Mouse (Mus musculus) brain, adult 2 months (tissue): ENCODE measurements at regions not wholly inside any gene's neighbourhood (a gene's known extent, or its start where the extent isn't known, plus 50 kb on each side); places are given as distances from the start of the nearest gene placed in this dataset.
A peak's percentile ranks its signal among the peaks of the same experiment; 100 is the strongest.

Experiments used
- DNase-seq: peaks from one replicate; pipeline ENCODE4 v3.0.0; 2011; ENCODE audit warnings: low read depth, low spot score

DNA sequence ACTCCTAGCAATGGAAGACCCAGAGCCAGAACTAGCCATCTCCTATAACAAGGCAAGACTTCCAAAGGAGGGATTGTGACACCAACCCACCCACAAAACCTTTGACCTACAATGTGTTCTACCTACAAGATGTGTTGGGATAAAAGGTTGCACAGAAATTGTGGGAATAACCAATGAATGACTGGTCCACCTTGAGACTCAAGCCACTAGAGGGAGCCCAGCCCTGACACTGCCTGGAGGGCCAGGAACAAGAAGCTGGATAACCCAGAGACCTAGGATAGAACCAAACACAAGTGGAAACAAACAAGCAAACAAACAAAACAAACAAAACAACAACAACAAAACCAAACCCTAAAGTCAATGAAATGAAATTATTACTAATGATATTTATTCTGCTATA, 288.8 kb downstream of the Dchs2 start:
- peak; percentile 17 for DNase-seq

DNA sequence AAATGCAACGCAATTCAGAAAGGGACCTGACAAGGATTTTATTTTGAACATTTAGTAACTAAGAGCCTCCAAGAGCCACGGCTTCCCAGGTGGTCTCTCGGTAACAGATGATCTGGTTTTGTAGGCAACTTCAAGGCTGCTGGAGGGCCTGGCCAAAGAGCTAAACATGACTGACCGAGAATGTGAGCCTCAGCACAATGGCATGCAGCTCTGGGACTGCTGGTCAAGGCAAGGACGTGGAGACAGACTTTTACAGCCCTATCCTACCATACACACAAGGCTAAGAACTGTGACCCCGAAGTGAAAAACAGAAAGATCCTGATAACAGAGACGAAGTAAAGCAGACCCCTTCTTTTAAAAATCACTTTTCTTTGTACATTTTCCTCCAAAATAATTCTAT, 296.5 kb downstream of the Dchs2 start:
- no peak for DNase-seq

DNA sequence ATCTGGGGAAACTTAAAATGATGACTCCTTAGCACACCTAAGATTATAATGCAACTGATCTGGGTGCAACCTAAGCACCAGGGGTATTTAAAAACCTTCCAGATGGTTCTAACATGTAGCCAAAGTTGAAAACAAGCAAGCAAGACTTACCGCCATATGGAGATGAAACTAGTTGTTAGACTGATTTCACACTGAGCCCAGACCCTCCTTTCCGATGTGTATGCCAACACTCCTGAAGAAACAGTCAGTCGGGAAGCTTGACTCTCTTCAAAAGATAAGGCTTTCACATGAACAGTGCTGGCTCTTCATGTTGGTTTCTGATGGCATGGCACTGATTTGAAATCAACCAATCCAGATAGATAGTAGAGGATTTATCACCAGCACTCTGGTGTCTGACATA, 301.6 kb downstream of the Dchs2 start:
- DNase-seq: peak; percentile 6

GRCm38 (mm10) chr3:83446154-83446667, 318.5 kb downstream of the Dchs2 start:
- peak; percentile 63 for DNase-seq

GRCm38 (mm10) chr3:83450662-83451061, 315.5 kb upstream of the Sfrp2 start:
- DNase-seq: no peak

GRCm38 (mm10) chr3:83451317-83451716, 314.8 kb upstream of the Sfrp2 start:
- DNase-seq: peak; percentile 7

DNA sequence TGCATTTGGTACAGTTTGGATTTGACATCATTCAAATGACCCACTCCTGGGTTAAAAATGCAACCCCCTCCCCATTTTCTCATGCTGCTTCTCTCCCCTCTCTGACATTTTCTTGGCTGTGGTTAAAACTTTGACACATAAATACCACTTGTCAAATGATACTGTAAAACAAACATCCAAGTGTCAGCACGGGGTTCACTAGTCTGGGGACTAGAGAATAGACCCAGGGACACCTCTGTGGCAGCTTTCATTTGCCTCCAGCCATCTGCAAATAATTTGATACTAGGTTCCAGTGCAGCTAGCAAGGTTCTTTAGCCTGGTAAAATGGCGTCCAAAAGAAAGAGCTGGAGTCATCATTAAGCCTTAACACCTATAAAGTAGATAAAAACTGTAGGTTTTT, 312.7 kb upstream of the Sfrp2 start:
- no peak for DNase-seq

DNA sequence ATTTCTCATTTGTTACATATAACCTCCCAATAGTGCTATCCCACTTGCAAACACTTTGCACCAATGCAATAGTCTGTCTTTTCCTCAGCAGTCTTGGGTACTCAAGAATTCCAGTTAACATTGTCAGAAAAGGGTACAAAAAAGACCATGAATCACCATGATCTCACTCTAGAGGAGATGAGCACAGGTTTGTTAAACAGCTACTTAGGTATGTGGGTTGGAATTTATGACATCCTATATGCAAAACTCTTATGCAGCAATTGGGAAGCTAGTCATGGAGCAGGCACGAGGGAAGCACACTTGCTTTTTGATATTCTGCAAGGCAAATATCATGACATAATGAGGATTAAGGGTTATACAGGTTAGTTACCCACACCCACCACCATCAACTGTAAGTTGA, 307.7 kb upstream of the Sfrp2 start:
- no peak for DNase-seq

DNA sequence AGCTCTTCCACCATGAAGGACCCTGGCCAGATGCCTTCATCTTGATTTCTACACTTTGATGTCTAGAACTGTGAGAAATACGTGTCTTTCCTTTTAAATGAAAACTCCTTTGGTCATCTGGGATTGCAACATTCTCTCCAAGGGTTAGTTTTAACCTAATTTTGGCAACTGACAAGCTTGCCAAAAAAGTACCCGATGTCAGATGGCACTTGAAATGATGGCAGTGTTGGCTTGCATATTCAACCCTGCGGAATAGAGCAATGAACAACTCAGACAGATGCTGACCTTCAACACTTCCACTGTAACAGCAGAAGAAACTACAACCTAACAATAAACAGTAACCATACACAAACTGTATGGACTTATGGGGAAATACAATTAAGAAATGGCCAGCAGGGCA, 286.9 kb upstream of the Sfrp2 start:
- DNase-seq: no peak

DNA sequence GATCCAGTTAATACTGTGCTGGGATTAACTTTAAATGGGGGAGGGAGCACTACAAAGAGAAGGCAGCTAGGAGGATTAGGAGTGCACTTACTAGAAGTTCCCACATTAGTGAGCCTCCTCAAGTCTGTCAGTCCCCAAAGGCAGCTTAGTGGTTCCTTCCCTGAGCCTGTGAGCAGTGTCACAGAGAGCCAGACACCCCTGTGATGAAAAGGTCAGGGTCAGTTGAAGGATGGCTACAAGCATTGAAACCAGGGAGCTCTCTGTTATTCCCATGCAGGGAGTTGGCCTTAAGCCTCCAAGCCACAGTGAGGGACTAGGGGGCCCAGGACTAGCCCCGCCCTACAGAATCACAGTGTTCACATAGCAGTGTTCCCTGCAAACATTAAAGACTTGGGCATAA, 285.9 kb upstream of the Sfrp2 start:
- no peak for DNase-seq

GRCm38 (mm10) chr3:83486192-83486716, 279.9 kb upstream of the Sfrp2 start:
- peak; percentile 50 for DNase-seq

DNA sequence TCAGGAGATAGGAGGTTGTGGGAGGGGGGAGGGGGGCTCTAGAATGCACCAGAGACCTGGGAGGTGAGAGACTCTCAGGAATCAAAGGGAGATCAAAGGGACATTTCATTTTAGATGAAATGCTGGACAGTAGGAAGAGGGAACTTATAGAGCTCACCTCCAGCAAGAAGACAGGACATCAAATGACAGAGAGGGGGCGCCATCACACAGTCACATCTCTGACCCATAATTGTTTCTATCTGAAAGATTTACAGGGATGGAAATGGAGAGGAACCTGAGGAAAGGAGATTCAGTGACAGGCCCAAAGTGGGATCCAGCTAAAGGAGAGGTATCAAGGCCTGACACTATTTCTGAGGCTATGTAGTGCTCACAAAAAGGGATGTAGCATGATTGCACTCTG, 270.5 kb upstream of the Sfrp2 start:
- peak; percentile 12 for DNase-seq

DNA sequence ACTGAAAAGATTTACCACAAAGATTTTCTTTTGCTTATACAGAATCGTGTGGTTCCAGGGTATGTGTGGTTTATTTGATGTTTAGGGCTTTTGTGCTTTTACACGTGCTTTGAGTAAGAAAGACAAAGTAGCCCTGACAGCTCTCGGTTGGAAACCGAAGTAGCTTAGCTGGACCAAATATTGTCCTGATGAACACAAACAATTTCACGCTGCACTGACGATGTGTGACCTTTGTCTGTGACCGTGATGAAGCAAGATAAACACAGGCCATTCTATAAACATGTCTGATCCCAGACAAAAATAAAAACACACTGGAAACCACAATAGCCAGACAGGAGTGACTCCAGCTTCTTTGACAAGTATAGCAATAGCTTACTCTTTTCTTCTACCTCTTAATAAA, 262.2 kb upstream of the Sfrp2 start:
- DNase-seq: no peak

DNA sequence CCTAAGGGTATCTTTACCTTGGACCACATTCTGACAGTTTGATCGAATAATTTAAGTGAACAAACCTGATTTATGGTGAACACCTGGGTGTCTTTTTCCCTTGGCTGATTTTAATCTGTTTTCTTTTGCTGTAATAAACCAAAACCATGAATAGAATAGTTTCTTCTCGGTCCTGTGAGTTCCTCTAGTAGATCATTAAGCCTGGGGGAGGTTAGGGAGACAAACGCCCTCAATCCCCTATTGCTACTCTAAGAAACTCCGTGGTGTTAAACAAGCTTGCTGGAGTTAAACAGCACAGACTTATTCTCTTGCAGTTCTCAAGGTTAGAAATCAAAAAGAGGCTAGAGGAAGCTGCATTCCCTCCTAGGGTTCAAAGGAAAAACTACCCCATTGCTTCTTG, 249.5 kb upstream of the Sfrp2 start:
- DNase-seq: no peak

DNA sequence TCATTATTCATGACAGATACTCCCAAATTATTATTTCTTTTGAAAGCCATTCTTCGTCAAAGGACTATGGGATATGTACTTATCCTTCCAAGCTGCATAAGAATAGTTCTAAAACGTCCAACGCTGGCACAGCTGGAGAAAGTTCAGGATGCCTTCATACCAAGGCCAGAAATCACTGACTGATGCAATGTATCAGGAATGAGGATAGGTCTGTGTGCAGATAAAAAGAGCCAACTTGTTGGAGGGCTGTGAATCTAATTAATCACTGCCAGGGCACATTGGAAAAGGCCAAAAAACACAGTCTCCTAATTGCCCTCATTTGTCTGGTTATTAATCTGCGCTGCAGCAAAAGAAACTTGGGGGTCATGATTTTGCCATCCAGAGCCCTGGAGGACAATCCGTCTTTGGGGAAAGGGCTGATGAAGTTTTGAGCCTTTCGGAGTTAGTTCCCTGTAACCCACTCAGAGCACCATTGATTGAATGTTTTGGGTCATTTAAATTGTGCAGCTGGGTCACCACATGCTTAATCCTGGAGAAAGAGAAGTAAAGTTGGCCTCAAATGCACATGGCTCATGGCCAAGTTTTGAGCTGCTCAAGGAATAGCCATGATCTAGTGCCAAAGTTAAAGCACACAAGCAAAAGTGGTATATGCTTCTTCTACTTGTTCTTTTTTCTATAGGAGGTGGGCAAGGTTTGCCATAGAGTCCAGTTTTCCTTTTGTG, 248.0 kb upstream of the Sfrp2 start:
- DNase-seq: no peak

GRCm38 (mm10) chr3:83530243-83530847, 235.8 kb upstream of the Sfrp2 start:
- DNase-seq: no peak

DNA sequence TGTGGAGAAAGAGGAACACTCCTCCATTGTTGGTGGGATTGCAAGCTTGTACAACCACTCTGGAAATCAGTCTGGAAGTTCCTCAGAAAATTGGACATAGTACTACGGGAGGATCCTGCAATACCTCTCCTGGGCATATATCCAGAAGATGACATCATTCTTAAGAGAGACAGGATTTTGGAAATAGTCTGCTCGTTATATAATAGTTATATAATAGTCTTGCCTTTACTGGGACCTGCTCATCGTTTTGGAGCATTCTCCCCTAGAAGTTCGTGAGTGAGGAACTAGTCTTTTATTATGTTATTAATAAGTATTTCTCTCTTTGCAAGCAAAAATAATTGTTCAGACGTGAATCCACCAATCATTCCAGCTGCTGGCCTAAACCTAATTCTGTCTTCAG, 229.5 kb upstream of the Sfrp2 start:
- peak; percentile 20 for DNase-seq

- DNase-seq: no peak
Measured at GRCm38 (mm10) chr3:83537231-83537630, 228.9 kb upstream of the Sfrp2 start.

DNA sequence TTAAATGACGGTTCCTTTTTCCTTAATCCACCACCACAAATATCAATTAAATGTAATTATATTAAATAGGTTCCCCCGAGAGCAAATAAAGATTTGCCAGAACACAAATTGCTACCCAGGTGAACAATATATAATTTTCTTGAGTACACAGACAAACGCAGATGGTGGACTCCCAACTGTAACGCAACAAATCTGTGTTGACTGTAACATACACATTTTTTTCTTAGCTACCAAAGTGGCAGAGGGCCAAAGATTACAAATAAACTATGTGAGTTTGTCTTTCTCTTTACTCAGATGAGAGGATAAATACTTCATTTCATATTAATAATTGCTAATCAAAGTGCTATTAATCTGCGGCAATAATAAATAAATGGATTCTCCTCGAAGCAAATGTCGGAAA, 228.4 kb upstream of the Sfrp2 start:
- no peak for DNase-seq

GRCm38 (mm10) chr3:83538898-83539297, 227.2 kb upstream of the Sfrp2 start:
- DNase-seq: no peak

- no peak for DNase-seq
Measured at GRCm38 (mm10) chr3:83540997-83541932, 224.9 kb upstream of the Sfrp2 start.

DNA sequence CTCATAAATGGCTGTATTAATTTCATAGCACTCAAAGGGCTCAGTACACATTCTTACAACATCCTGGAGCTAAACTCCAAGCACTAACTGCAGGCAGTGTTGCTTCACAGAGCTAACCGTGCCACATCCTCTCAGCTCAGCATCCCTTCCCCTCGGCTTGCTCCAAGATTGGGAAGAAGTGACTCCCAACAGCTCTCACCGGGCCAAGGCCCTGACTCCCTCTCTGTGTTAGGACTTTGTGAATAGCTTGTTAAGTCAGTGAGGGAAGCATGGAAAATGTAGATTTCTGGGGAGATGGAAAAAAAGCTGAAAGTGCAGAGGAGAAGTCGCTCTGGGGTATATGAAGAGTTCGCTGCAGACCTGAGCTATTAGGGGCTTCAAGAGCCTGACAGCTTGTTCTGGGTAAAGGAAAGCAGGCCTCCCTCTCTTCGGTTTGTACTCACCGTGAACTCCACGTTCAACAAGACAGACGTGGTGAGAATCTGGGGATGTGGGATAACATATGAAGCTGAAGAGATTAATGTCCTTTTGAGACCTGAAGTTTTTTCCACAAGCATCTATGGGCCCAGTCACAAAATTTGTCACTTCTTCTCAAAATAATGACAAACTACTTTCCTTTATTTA, 213.5 kb upstream of the Sfrp2 start:
- no peak for DNase-seq
